Mouse (Mus musculus) v-Abl transformed pro-B cells (cell line): ENCODE results near the gene Dlk2.

Source experiments
- in situ Hi-C, 2 experiments: fragments of 400-800 bp; cut with MboI; formaldehyde crosslinking; loops; one replicate each; pipeline ENCODE4 v1.15.1; 2025; ENCODE audit not compliant: unreplicated experiment in 2 of 2

Gene Dlk2

GRCm38 (mm10) chr17:46269771-46270534 lies 27.3 kb upstream of the Dlk2 start:
- in situ Hi-C loops: loop anchor here (5.0 to 10.0 kb wide), 3 partner anchors 32 to 235 kb away; no protein-coding TSS in a partner anchor

GRCm38 (mm10) chr17:46272058-46272457 lies 25.2 kb upstream of the Dlk2 start:
- in situ Hi-C loops: no loop called here

DNA sequence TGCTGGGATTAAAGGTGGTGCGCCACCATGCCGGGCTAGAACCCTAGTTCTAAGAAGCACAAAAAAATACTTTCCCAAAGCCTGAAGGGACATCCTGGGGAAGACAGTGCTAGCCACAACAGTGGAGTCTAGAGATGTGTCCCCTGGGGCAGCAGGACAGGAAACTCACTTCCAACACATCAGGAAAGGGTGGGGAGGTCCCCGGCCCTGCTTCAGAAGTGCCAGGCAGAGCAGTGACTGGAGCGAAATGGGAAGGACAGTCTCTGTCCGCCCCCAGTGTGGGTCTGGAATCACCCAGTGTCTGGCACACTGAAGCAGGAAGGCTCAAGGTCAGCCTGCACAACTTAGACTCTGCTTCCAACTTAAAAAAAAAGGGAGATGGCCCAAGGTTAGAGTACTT lies 24.5 kb upstream of the Dlk2 start:
- in situ Hi-C loops: no loop called here

DNA sequence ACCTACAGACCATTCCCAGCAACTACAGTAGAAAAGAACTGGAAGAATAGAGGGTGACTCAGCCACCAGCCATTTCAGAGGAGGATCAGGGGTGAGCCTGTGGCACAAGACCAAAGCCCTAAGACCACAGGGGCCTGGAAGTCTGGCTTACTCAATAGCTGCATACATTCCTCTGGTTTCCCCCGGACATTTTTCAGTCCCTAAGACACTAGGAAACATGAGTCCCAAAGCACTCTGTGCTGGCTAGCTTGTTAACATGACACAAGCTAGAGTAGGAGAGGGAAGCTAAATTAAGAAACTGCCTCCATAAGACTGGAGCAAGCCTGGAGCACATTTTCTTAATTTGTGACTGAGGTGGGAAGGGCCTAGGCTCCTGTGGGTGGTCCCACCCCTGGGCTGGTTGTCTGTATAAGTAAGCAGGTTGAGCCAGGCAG lies 23.4 kb upstream of the Dlk2 start:
- in situ Hi-C loops: no loop called here

- in situ Hi-C loops: no loop called here
Observed at GRCm38 (mm10) chr17:46274465-46274864, 22.8 kb upstream of the Dlk2 start.

DNA sequence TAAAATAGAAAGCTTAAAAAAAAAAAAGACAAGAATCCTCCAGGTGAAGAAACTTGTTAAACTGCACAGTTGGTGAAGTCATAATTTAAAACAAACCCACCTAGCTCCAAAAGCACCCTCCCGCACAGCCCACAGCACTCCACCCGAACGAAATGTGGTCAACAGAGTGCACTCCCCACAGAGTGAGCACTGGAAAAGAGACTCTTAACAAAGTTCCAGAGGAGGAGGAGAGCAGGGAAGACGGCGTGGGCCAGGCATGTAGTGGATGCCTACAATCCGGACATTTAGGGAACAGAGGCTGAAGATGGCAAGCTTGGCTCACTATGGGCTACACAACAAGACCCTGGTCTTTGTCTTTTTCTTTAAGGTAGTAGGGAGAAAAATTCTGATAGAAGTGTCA lies 22.2 kb upstream of the Dlk2 start:
- in situ Hi-C loops: loop anchor here in 1 of 2 experiments (25.0 kb wide), 1 partner anchor 538 kb away; the partner anchor contains the start of gene 1600014C23Rik

- in situ Hi-C loops: loop anchor here in 1 of 2 experiments (25.0 kb wide), 1 partner anchor 538 kb away; the partner anchor contains the start of gene 1600014C23Rik
Observed at GRCm38 (mm10) chr17:46275506-46275905, 21.7 kb upstream of the Dlk2 start.

- in situ Hi-C loops: loop anchor here in 1 of 2 experiments (25.0 kb wide), 1 partner anchor 540 kb away; the partner anchor contains the start of gene 1600014C23Rik
Observed at GRCm38 (mm10) chr17:46277586-46277985, 19.6 kb upstream of the Dlk2 start.

GRCm38 (mm10) chr17:46278011-46278765 lies 19.0 kb upstream of the Dlk2 start:
- in situ Hi-C loops: loop anchor here in 1 of 2 experiments (25.0 kb wide), 1 partner anchor 541 kb away; the partner anchor contains the start of gene 1600014C23Rik

DNA sequence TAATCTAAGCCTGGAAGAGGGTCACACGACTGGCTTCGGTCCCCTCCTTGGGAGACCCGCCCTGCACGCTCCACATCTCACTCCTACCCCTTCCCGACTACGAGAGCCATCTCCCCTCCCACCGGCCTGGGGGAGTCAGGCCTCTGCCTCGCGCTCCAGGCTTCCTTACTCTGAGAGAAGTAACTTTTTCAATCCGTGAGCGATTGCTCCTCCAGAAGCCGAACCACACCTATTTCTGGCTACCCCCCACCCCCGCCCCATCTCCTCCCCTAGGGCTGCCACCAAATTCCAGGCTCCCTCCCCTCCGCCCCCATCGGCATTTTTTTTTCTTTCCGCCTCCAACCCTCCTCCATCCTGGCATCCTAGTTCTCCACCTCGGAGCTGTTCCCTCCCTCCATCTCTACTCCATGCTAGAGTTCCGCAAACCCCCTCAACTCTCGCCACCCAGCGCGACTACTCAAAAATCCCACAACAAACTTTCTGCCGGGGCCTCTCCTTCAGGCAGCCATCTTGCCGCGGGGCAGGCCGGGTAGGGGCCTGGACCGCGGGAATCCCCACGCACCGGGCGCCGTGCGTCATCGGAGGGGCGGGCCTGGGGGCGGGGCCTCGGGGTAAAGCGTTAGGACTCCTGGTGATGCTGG lies 14.6 kb upstream of the Dlk2 start, which contains the start of gene Tjap1:
Gene Tjap1 (minus strand): TSS at position 544 of the 641 bp plus-strand sequence.
- in situ Hi-C loops: loop anchor here in 1 of 2 experiments (25.0 kb wide), 1 partner anchor 545 kb away; the partner anchor contains the start of gene 1600014C23Rik

DNA sequence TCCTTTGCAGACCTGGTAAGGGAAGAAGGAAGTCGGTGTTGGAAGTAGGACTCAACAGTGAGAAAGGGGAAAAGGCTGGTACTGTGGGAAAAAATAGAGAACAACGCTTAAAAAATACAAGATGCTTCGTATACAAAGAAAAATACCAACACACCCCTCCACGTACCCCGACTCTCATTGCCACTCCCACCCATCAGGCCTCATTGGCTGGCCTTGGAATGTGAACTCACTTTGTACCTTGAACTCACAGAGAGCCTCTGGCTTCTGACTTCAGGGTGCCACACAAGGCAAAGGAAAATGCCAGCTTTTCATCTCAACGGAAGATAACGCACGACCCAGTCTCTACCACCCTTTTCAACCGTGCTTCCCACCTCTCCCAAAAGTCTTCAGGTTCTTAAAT lies 14.1 kb upstream of the Dlk2 start:
- in situ Hi-C loops: loop anchor here in 1 of 2 experiments (25.0 kb wide), 1 partner anchor 546 kb away; the partner anchor contains the start of gene 1600014C23Rik

DNA sequence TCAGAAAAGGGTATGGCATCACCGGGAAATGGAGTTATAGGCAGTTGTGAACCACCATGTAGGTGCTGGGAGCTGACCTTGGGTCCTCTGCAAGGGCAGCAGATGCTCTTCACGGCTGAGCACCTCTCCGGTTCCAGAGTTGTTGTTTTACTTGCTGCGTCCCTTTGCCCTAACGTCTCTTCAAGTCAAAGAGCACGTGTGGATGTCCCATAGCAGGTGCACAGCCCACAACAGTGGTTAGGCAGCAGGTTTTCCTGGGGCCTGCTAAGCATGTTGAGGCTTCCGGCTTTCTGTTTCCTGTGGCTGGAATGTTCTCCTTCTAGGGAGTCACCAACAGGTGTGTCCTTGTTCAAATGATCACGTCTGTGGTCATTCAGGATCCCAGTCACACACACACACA lies 13.3 kb upstream of the Dlk2 start:
- in situ Hi-C loops: loop anchor here in 1 of 2 experiments (25.0 kb wide), 1 partner anchor 547 kb away; the partner anchor contains the start of gene 1600014C23Rik

- in situ Hi-C loops: loop anchor here in 1 of 2 experiments (25.0 kb wide), 1 partner anchor 547 kb away; the partner anchor contains the start of gene 1600014C23Rik
Observed at GRCm38 (mm10) chr17:46284653-46285052, 12.6 kb upstream of the Dlk2 start.

DNA sequence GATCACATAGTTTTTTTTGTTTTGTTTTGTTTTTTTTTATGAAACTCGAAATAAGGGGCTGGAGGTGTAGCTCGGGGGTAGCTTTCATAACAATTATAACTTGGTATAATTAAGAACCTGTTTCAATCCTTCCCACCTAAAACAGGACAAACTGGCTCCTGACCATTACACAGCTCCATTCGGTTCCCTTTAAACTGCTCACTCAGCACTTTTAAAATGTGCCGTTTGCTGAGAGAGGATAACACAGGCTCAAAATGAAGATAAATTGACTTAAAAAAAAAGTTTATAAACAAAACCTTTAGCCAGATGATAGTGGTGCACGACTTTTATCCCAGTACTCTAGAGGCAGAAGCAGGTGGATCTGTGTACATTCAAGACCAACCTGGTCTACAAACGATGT lies 11.8 kb upstream of the Dlk2 start:
- in situ Hi-C loops: loop anchor here in 1 of 2 experiments (25.0 kb wide), 1 partner anchor 548 kb away; the partner anchor contains the start of gene 1600014C23Rik

DNA sequence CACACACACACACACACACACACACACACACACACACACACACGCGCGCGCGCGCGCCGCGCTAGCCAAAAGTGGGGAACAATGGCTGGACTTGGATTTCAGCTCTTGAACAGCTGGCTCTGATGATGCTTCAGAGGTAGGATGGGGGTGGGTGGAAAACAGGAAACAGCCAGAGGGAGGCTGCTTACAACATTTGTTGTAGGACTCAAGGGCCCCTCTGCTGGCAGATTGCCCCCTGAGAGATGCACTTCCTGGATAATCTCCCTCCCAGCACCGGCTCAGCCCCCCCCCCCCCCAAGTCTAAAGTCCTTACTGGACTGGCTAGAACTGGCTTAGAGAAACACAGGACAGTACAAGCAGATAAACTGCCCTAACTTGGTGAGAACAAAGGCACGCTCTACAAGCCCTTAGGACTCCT lies 9.5 kb upstream of the Dlk2 start:
- in situ Hi-C loops: loop anchor here in 1 of 2 experiments (25.0 kb wide), 1 partner anchor 550 kb away; the partner anchor contains the start of gene 1600014C23Rik

DNA sequence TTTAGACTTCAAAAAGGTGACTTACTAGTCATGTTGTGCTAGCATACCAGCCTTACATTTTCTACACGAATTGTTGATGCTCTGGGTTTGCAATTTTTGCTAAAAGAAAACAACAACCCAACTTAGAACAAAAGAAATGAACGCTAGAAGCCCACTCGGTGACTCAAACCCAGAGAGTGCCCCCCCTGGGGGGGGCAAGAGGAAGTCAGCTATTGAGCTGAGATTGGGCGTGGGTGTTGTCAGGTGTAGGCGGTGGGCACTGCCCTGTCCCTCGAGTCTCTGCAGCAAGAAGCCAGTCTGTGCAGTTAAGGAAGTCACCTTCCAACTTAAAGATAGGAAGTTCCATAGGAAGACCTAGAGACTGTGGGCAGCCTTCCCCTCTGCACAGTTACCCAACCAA lies 620 bp upstream of the Dlk2 start:
- in situ Hi-C loops: loop anchor here in 1 of 2 experiments (25.0 kb wide), 1 partner anchor 559 kb away; the partner anchor contains the start of gene 1600014C23Rik

DNA sequence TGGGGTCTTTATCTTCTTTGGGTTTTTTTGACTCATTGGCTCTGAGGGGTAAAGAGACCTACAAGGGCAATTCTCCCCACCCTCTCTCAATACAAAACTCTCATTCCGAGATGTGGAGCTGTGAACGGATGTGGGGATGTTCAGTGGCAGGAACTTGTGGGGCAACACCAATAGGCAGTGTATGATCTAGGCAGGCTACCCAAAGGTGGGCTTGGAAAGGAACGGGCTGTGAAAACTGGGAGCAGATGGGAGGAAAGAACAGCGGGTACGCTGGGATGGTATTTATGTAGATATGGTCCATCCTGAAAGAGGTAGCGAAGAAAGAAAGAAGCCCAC lies 225 bp upstream of the Dlk2 start:
- in situ Hi-C loops: loop anchor here in 1 of 2 experiments (25.0 kb wide), 1 partner anchor 560 kb away; the partner anchor contains the start of gene 1600014C23Rik

GRCm38 (mm10) chr17:46298220-46298913 lies 1.1 kb downstream of the Dlk2 start:
- in situ Hi-C loops: loop anchor here in 1 of 2 experiments (25.0 kb wide), 1 partner anchor 561 kb away; the partner anchor contains the start of gene 1600014C23Rik

- in situ Hi-C loops: loop anchor here (5.0 kb wide), 1 partner anchor 35 kb away; no protein-coding TSS in a partner anchor
Observed at GRCm38 (mm10) chr17:46301892-46302291, 4.7 kb downstream of the Dlk2 start.
